Mouse (Mus musculus): Measurements from ENCODE around the gene Zfp217. TPM values are rescaled to one million over a fixed set of nuclear protein-coding genes. Genes with fewer than 3 reads are reported as not detected.
A peak's percentile ranks its signal among the peaks of the same experiment; 100 is the strongest.

Zfp217 gene
- polyA plus RNA-seq, 1 experiment from 2014 or later = 4.0 TPM

DNA sequence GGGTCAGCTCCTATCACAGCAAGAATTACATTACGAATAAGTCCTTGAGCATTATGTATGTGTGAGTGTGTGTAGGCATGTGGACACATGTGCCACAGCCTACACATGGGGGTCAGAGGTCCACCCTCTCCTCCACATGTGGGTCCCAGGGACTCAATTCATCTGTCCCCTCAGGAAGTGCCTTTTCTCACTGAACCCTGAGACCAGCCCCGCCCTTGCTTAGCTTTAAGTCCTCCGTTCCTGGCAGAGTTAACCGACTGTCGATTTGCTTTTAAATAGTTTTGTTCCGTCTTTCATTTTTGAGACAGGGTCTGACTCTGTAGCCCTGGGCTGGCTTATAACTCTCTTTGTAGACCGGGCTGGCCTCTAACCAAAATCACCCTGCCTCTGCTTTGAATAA, 5.0 kb upstream of the Zfp217 start:
- Histone ChIP-seq H3K9ac (ENCODE audit: low read depth, low read length) (0 out of 2 replicates have a peak overlapping the region, but pooled peaks have one; percentile 62), H3K9me3 (replicated peaks; ENCODE audit: low read length) (no peaks in the 10 kb centered on the region), H3K27me3 (ENCODE audit: insufficient read depth, low read length) (no peaks in the 10 kb centered on the region), H3K4me3 (replicated peaks; ENCODE audit: low read depth, low read length) (peak overlapping the region; percentile 46; the same call in 1 of the 2 replicates), H3K27ac (peak overlapping the region; percentile 31; the same call in 1 of the 2 replicates), H3K4me2 (ENCODE audit: low read length) (peak overlapping the region; percentile 80), H3K4me1 (replicated peaks; ENCODE audit: insufficient read depth, low read length) (peaks cover 4% of the 10 kb centered on the region; the same call in 1 of the 2 replicates), H3K36me3 (ENCODE audit: insufficient read depth, low read length) (no peaks in the 10 kb centered on the region)
- no peak for TF ChIP-seq CTCF (IDR thresholded peaks at IDR 0.05; ENCODE audit: low read depth)
- WGBS = 32% methylated on average over 7 of the region's 7 CpGs
- DNase-seq (ENCODE audit: low spot score) = no peak
- peak; percentile 29; the same call in 1 of the 2 replicates for ATAC-seq (replicated peaks; ENCODE audit: low FRiP score, low read depth)

- Histone ChIP-seq H3K27ac (no peak overlapping the region), H3K4me2 (ENCODE audit: low read length) (no peak overlapping the region)
Measured at GRCm38 (mm10) chr2:170152036-170152686, 4.3 kb upstream of the Zfp217 start.

DNA sequence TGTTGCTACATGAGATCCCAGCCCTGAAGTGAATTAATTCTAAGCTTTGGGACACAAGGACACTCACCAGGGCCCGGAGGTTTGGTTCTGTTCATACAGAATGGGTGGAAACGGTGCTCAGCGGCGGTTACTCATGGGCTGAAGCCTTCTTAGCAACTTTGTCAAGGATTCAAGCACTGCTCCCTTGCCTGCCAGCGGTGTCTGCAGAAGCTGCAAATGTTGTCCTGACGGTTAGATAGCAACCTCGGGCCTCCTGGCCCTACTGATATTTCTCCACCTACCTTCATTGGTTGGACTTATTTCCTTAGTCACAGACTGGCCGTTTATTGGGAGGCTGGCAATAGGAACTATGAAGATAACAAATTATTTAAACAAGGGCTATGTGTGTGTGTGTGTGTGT, 3.6 kb upstream of the Zfp217 start:
- Histone ChIP-seq H3K4me2 (ENCODE audit: low read length) (no peak overlapping the region), H3K27ac (no peak overlapping the region), H3K9me3 (replicated peaks; ENCODE audit: low read length) (no peaks in the 10 kb centered on the region), H3K4me3 (replicated peaks; ENCODE audit: low read depth, low read length) (no peak overlapping the region), H3K4me1 (replicated peaks; ENCODE audit: insufficient read depth, low read length) (peaks cover 4% of the 10 kb centered on the region; the same call in 1 of the 2 replicates), H3K27me3 (ENCODE audit: insufficient read depth, low read length) (no peaks in the 10 kb centered on the region), H3K9ac (ENCODE audit: low read depth, low read length) (no peak overlapping the region), H3K36me3 (ENCODE audit: insufficient read depth, low read length) (no peaks in the 10 kb centered on the region)
- 86% methylated on average over 8 of the region's 8 CpGs for WGBS
- no peak for ATAC-seq (replicated peaks; ENCODE audit: low FRiP score, low read depth)
- TF ChIP-seq CTCF (IDR thresholded peaks at IDR 0.05; ENCODE audit: low read depth) = no peak
- DNase-seq (ENCODE audit: low spot score) = no peak

More at GRCm38 (mm10) chr2:170152036-170152686, 4.3 kb upstream of the Zfp217 start:
- Histone ChIP-seq H3K9ac (ENCODE audit: low read depth, low read length) (no peak overlapping the region), H3K4me1 (replicated peaks; ENCODE audit: insufficient read depth, low read length) (peaks cover 4% of the 10 kb centered on the region; the same call in 1 of the 2 replicates), H3K36me3 (ENCODE audit: insufficient read depth, low read length) (no peaks in the 10 kb centered on the region), H3K4me3 (replicated peaks; ENCODE audit: low read depth, low read length) (no peak overlapping the region), H3K27me3 (ENCODE audit: insufficient read depth, low read length) (no peaks in the 10 kb centered on the region), H3K9me3 (replicated peaks; ENCODE audit: low read length) (no peaks in the 10 kb centered on the region)
- no peak for ATAC-seq (replicated peaks; ENCODE audit: low FRiP score, low read depth)
- 62% methylated on average over 5 of the region's 5 CpGs for WGBS
- no peak for DNase-seq (ENCODE audit: low spot score)
- TF ChIP-seq CTCF (IDR thresholded peaks at IDR 0.05; ENCODE audit: low read depth) = no peak

DNA sequence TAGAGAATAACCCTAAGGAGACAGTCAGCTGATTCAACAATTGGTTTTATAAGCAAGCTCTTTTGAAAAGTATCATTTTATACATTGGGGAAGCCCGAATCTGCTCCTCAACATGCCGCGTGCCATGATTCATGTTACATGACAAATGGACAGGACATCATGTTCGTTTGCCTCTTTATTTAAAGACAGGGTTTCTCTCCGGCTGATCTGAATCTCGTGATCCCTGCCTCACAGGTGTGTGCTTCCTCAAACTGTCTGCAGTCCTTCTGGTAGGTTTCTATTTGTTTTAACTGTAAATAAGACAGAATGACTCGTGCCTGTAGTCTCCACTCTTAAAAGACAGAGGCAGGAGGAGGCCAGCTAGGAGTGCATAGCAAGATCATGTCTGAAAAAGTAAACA, 925 bp upstream of the Zfp217 start:
- DNase-seq (ENCODE audit: low spot score) = no peak
- no peaks in the 10 kb centered on the region for H3K36me3 ChIP-seq (ENCODE audit: insufficient read depth, low read length)
- no peak for ATAC-seq (replicated peaks; ENCODE audit: low FRiP score, low read depth)
- H3K27ac ChIP-seq = no peak overlapping the region
- no peak for TF ChIP-seq CTCF (IDR thresholded peaks at IDR 0.05; ENCODE audit: low read depth)
- no peaks in the 10 kb centered on the region for H3K9me3 ChIP-seq (replicated peaks; ENCODE audit: low read length)
- H3K4me1 ChIP-seq (replicated peaks; ENCODE audit: insufficient read depth, low read length) = no peaks in the 10 kb centered on the region; the same call in 1 of the 2 replicates
- no peaks in the 10 kb centered on the region for H3K27me3 ChIP-seq (ENCODE audit: insufficient read depth, low read length)
- no peak overlapping the region for H3K4me2 ChIP-seq (ENCODE audit: low read length)
- WGBS = 70% methylated on average over 7 of the region's 7 CpGs
- no peak overlapping the region for H3K4me3 ChIP-seq (replicated peaks; ENCODE audit: low read depth, low read length)
- H3K9ac ChIP-seq (ENCODE audit: low read depth, low read length) = no peak overlapping the region

DNA sequence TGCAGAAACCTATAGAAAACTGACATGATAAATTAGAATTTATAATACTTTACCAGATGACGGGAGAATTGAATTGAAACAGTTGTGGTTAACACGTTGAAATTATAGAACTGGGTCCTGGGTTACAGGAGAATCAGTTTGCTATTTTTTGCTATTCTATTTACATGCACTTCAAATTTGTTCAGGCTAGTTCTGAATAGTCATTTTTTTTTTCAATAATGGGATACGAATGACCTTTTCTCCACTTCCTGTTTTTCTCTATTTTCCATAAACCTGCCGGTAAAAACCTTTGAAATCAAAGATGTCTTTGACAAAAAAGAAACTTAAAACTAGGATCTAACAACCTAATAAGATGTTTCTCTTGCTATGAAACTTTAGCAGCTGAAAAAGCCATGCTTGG, 733 bp downstream of the Zfp217 start:
- Histone ChIP-seq H3K9me3 (replicated peaks; ENCODE audit: low read length) (no peaks in the 10 kb centered on the region), H3K4me3 (replicated peaks; ENCODE audit: low read depth, low read length) (no peak overlapping the region), H3K9ac (ENCODE audit: low read depth, low read length) (no peak overlapping the region), H3K4me1 (replicated peaks; ENCODE audit: insufficient read depth, low read length) (no peaks in the 10 kb centered on the region), H3K27ac (no peak overlapping the region), H3K36me3 (ENCODE audit: insufficient read depth, low read length) (no peaks in the 10 kb centered on the region), H3K27me3 (ENCODE audit: insufficient read depth, low read length) (no peaks in the 10 kb centered on the region), H3K4me2 (ENCODE audit: low read length) (peak overlapping the region; percentile 6; the same call in 1 of the 2 replicates)
- DNase-seq (ENCODE audit: low spot score) (no peak), ATAC-seq (replicated peaks; ENCODE audit: low FRiP score, low read depth) (no peak)
- 64% methylated on average over 4 of the region's 4 CpGs for WGBS
- TF ChIP-seq CTCF (IDR thresholded peaks at IDR 0.05; ENCODE audit: low read depth) = no peak

DNA sequence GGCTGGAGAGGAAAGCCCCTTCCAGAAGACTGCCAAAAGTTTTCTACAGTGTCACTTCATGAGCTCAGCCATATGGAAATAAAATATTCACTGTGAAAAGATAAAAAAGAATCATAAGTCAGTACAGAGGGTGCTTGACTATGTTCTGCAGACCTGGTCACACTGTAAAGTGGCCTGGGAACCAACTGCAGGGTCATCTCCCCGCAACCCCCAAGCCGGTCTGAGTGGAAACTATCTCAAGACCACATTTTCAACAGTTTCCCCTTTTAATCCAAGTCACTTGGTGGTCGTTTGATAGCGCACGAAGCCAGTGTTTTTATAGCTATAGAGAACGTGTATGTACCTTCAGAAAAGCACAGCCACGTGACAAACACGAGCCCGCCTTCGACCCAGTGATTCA, 3.6 kb downstream of the Zfp217 start:
- WGBS = 78% methylated on average over 10 of the region's 10 CpGs
- DNase-seq (ENCODE audit: low spot score) (peak; percentile 30), ATAC-seq (replicated peaks; ENCODE audit: low FRiP score, low read depth) (no peak)
- Histone ChIP-seq H3K36me3 (ENCODE audit: insufficient read depth, low read length) (no peaks in the 10 kb centered on the region), H3K4me1 (replicated peaks; ENCODE audit: insufficient read depth, low read length) (no peaks in the 10 kb centered on the region), H3K4me3 (replicated peaks; ENCODE audit: low read depth, low read length) (no peak overlapping the region), H3K27ac (no peak overlapping the region), H3K9me3 (replicated peaks; ENCODE audit: low read length) (no peaks in the 10 kb centered on the region), H3K27me3 (ENCODE audit: insufficient read depth, low read length) (no peaks in the 10 kb centered on the region), H3K9ac (ENCODE audit: low read depth, low read length) (no peak overlapping the region), H3K4me2 (ENCODE audit: low read length) (no peak overlapping the region)
- no peak for TF ChIP-seq CTCF (IDR thresholded peaks at IDR 0.05; ENCODE audit: low read depth)

All from kidney, postnatal 0 days (tissue).